Mouse (Mus musculus): ENCODE data around the gene Abcg2.
"Not testable (repeated sequence)": the region's sequence is repeated elsewhere in the genome, so short reads cannot be mapped to it uniquely, and the experiment has no call there.

The Abcg2 gene

DNA sequence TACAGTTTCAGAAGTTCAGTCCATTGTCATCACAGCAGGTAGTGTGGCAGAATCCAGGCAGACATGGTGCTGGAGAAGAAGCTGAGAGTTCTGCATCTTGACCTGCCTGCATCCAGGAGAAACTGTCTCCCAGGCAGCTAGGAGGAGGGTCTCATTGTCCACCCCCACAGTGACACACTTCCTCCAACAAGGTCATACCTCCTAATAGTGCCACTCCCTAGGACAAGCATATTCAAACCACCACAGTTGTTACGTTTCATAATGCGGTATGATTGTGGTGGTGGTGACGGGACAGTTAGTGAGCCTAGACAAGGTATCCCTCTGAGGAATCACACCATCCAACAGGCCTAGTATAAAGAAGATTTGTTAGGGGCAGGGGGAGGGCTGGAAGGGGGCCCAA, at the start of gene Abcg2:
Abcg2 (plus strand) TSS at position 301 of the 400 bp plus-strand sequence.
- DNase-seq, result not testable (repeated sequence)

DNA sequence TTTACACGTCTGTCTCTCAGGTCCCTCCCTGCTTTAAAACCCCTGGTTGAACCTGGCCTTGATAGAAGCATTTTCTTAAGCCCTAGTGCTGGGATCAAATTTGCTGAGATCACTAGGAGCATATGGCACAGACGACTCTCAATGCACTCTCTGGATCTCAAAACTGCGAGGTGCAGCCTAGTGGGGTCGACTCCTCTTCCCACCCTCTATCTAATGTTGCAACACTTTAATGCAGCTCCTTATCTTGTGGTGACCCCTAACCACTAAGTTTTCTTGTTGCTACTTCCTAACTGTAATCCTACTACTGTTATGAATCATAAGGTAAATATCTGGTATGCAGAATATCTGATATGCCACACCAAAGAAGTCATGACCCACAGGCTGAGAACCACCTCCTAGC, 44.1 kb upstream of the Abcg2 start:
- DNase-seq, result not testable (repeated sequence)

DNA sequence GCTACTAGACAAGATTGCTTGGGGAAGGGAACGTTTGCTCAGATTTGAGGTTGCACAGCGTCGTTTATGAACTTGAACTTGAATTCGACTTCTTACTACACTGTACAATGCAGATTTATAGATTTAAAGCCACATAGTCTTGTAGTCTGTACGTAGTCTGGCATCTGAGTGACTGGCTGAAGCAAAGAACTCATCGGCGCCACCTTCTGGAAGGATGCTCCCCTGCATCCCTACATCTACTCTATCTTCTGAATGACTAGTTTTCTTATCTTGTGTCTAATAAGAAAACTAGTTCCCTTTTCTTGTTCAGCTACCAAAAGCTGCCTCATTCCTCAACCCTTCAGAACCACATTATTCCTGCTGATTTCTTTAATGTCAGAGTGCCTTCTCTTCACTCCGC, 41.5 kb upstream of the Abcg2 start:
- DNase-seq, result peak; percentile 26

DNA sequence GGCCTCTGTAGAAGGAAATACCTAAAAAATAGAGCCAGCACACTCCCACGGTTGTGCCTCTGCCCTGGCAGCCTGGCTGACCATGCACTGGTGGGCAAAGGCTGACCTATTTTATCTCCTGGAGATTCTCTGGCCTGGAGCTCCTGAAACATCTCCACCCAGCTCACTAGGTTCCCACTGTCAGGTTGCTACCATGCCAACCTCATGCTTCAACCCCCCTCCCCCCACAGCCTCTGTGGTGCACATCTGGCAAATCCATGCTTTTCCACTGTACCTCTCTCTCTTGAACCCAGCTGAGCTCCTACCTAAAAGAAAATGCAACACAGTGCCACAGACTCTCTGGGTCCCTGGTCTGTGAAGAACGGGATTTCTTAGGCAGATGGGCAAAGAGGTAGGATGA, 39.4 kb upstream of the Abcg2 start:
- DNase-seq, result not testable (repeated sequence)

DNA sequence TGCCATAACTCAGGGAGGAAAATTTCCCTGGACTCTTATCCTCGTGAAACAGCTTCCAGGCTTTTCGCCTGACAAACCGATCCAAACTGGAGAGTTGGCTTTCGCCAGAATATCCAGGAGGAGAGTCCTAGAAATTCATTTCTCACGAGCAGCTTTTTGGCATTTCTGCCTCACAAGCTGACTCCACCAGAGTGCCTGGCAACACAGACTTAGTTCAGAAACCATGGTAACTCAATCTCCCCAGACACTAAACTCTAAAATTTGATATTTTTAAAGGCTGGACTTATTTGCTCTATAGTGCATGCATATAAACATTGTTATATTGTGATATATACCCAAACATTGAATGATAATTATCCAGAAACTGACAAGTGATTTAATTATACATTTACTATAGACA, 38.3 kb upstream of the Abcg2 start:
- not testable (repeated sequence) for DNase-seq

DNA sequence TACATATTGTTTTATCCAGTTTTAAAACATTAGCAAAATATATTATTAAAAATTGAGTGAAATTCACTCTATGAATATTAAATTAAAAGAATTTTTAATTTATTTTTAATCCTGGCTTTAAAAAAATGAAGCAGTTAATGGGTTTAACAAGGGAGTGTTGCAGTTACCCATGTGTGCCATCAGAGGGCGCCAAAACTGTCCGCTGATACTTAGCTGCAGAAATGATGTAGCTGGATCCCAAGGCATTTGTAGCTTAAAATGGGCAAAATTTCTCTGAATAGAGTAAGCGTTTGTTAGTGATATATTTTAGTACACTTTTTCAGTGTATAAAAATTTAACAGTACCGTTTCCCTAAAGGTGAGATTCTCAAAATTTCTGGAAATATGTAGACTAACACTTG, 37.5 kb upstream of the Abcg2 start:
- peak; percentile 47 for DNase-seq

DNA sequence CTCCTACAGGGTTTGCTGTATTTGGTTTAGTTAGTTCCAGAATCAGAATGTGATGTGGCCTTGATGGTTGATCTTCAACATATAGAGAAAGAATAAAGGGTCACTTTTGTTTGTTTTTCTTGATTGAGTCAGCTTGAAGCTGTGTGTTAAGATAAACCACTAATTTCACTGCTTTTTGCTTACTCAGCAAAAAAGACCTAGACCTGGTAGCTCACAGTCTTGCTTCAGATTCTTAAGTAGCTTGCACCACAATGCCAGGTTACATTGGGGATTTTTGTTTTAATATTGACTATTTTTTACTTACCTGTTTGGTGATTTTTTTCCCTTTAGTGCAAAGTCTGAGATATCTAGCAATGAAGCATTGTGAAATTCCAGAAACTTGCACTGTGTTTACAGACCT, 30.5 kb upstream of the Abcg2 start:
- not testable (repeated sequence) for DNase-seq

DNA sequence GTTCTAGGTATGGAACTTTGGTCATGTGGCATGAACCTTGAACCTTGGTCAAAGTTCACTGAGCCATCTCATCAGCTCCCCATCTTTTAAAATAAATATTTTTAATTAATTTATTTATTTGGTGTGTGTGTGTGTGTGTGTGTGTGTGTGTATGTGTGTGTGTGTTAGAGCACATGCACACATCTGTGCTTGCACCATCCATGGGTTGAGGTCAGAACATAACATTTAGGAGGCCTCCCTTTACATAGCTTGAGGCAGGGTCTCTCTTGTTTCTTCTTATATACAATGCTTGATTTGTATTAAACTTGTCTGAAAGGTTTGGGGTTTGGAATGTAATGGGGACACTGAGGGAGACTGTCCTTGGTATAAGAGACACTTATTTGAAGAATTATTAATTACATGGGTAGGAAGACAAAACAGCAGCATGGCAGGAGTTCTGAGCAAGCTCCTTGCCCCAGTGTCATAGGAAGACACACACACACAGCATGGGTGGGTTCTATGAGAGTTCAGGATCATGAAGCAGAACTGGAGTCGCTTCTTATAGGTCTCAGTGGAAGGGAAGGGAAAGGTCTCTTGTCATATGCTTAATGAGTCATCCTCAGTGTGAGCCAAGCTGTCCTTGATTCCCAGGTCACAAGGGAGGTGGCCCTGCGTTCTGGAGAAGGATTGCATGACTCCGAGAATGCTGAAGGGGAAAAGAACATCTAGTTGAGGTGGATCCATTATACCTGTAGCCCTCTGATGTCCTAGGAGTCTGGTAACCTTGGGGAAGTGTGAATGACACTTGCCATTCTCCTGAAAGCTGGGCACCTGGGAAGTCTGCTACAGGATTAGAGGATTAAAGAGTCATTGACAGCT, 9.9 kb downstream of the Abcg2 start:
- DNase-seq, result not testable (repeated sequence)

DNA sequence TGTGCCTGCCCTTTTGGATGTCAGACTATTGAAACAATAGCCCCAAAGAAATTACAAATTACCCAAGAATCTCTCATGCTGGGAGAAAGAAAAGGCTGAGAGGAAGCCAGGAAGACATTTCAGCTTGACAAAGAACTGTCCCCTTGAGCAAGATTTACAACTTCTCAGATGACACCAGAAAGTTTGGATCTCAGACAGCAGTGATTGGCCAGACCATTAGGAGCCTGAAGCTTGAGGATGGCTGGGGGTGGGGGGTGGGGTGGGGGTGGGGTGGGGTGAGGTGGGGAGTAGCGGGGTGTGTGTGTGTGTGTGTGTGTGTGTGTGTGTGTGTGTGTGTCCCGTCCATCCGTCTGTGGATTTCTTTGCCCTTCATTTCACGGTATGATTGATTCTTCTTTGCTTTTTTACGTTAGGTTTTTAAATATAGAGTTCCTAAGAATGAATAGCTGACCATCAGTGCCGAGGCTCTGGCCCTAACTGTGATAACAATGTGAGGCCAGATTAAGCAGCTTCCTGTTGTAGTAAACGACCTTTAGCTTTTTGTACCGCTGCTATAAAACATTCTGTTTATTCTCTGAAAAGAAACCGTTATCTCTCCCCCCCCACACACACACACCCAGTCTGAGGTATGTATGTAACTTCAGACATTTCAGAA, 11.4 kb downstream of the Abcg2 start:
- DNase-seq, result not testable (repeated sequence)

DNA sequence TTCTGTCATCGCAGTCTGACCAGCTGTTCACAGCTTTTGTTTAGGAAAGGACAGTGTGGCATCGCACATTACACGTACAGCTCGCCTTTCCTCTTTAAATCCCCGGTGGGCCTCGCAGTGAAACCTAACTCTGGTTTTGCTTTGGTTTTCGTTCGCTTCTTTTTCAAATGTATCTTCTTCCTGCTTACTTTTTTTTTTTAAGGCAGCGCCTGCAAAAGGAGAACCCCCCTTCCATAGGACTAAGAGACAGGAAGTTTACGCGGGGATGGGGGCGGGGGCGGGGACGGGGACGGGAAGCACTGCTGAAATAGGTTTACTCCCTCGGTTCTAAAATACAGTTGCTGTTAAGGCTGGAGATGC, 12.0 kb downstream of the Abcg2 start:
- DNase-seq, result peak; percentile 23

DNA sequence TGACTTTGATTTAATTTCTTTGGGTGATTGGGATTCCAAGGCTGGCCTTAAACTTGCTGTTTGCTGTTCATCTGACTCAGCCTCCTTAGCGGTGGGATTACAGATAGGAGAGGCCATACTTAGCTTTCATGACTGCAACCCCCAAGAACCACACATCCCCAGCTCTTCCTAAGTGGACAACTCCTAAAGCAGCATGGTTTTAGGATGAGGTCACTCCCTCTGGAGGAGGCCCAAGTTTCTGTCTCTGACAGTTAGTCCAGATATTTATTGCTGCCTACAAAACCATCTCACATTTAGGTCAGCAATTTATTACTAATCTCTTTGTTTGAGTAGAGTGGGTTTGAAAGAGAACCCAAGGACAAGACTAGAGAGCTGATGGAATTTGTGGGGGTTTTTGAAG, 17.8 kb downstream of the Abcg2 start:
- DNase-seq, result not testable (repeated sequence)

DNA sequence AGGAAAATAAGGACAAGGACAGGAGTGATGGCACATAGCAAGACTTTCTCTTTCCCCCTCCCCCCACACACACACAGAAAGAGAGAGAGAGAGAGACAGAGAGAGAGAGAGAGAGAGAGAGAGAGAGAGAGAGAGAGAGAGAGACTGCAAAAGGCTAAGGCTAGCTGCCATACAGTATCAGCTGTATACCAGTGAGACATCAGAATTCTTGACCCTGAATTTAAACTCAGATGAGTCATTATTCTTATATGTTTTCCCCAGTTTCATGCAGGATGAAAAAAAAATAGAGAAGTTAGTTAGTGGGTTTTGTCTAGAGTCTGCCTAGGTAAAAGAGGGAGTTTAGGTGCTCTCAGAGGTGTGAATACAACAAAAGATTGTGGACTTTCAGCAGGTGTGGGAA, 18.7 kb downstream of the Abcg2 start:
- DNase-seq, result not testable (repeated sequence)

DNA sequence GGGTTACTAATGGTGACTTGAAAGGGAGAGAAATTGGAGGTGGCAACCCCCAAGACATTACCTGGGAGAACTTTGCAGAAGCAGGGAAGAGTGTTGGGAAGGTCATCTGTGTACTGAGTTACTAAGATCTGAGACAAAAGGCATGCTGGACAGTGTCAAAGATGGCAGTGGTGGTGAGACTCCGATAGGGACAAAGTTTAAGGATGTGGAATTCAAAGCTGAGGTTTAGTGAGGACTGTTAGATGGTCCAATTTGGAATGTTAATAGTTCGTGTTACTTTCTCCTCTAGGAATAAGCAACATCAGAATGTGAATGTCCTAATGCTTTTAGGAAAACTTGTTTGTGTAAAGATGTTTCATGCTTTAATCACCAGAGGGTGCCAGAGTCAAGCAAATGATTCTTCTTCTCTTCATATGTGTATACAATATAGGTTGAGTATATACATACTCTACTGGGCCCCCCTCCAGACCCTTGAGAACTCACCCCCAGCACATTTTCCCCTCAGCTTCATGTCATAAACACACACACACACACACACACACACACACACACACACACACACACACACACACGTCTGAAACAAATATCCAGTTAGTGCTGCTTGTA, 19.3 kb downstream of the Abcg2 start:
- DNase-seq, result peak; percentile 26

DNA sequence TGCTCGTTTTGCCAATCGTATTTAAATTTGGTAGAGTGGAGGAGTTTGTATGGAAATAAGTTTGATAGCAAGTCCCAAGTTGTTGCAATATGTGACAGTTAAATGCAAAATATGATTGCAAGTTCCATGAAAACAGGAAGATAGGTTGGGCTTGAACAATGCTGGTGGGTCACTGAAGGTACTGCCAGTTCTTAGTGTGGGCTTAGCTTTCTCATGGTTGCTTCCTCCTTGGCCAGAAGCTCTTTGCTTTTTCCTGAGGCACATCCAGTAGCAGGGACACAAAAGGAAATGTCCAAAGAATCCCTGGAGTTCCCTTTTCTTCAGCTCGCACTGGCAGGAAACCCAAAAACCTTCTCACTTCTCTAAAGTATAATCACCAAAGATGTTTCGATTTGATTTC, 22.3 kb downstream of the Abcg2 start:
- DNase-seq, result no peak

DNA sequence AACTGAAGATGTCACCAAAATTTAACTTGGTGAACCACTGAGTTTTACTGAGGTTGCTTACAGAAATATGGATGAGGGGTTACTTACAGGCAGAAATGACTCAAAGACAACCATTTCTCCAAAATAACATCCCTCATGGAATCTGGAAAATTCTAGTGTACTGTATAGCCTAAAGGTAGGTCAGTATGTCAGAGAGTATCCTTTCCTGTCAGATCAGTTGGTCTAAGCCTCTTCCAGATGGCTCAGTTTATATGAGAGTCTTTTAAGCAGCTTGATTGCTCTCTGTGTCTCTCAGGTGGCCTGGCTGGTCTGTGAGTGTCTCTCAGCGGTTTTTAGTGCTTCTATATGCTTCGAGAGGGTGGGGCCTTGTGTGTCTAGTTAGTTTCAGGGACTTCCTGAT, 24.1 kb downstream of the Abcg2 start:
- DNase-seq, result no peak

DNA sequence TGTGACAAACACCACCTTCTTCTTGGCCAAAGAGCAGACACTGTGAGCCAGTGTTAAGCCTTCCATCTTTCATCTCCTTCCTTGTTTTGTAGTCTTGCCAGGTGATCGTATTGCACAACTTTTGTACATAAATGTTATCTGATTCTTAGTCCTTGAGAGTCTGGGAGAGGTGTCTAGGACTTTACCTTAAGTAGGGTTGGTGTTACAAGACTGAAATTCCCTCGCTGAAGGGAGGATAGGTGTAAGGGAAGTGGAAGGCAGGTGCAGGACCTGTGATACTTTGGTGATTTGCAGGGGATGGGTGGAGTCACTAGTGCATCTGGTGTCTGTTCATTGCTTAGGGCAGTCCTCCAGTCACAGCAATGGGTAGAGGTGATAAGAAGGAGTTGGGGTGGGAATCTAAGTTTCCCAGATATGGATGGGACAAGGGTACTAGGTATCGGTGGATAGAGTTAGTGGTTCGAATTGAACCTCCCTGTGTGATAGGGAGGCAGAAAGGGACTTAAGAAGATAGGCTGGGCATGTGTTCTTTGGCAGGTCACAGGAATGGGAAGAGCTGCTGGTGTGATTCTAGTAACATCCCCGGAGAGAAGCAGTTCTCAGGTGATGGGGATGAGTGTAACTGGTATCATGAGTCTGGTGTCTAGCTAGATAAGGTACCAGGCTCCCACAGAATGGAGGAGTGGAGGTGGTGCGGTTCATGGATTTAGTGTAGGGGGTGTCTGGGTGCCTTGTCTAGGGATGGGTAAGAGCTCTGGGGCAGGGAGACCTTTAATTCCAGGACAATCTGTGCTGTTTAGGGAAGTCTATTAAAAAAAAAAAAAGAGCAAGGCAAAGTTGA, 25.8 kb downstream of the Abcg2 start:
- no peak for DNase-seq

DNA sequence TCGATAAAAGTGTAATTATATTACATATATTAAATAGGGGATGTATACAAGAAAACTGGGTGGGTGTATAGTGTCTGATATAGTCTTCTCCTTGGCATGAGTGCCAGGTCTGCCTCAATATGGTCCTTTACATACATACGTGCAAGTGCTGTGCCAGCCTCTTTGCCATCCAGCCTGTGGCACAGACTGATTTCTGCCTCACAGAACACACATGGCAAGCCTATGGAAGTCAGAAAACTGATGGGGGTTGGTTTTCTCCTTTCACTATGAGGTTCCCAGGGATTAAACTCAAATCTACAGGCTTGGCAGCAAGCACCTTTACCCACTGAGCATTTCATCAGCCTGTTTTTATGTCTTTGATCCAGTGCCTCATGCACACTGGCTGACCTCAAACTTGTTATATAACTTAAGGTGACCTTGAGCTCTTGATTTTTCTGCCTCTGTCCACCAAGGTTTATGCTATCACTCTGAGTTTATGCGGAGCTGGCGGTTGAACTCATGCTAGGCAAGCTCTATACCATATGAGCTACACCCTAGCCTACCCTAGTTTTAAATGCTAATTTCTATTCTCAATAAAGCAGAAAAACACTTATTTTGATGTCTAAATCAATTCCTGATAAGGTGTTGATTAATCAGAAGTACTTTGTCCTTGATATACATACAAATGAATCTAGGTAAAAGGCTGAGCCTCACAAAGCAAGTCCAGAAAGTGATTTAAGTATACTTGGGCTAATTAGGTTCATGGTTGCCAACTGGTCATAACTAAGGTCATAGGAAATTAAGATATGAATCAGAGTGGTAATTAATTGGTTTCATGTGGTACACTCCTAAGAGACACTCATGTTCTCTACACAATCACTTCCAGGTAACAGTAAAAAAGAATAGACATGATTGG, 26.7 kb downstream of the Abcg2 start:
- DNase-seq, result no peak

DNA sequence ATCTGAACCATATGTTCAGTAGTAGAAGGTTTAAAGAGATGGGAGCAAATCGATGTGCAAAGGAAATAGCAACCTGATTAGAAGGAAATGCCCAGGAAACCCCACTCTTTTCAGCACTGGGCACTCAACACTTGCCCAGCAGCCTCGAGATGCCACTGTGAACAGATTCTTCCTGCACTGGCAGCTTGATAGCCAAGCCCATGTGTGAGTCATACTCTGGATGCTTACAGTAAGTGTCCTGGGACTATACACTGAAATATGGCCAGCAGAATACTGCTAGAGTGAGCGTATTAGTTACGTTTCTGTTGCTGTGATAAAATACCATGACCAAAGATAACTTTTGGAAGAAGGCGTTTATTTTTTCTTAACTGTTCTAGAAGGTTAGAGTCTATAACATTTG, 39.8 kb downstream of the Abcg2 start:
- no peak for DNase-seq

DNA sequence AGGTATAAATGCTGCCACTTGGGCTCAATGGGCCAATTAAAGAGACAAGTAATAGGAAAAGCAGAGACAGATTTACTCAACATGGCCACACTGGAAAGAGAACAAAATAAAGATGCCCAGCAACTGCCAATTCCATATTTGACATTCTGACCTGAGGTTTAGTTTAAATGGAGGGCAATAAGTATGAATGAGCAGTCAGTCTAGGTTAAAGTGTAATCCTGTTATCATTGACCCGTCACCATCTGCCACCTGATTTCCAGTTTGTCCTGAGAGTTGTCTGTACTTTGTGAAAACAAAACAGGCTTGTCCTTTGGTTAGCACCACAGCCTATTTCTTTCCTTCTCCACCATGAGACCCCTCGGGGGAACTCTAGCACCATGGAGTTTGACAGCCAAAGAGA, 44.9 kb downstream of the Abcg2 start:
- no peak for DNase-seq

DNA sequence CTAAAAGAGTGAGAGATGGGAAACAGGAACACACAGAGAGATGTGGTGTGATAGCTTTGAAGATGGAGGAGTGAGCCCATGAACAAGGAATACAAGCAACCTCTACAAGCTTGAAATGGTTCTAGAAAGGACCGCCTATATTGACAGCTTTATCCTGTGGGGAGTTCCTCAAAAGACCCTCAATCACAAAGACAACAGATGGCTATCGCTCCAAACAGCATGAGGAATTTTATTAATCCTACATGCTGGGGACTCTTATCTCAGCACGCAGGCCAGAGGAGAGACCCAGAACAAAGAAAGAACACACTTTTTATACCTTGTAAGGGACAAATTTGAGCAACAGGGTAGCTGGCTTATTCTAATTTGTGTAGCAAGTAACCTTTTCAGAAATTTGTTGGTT, 48.1 kb downstream of the Abcg2 start:
- no peak for DNase-seq

DNA sequence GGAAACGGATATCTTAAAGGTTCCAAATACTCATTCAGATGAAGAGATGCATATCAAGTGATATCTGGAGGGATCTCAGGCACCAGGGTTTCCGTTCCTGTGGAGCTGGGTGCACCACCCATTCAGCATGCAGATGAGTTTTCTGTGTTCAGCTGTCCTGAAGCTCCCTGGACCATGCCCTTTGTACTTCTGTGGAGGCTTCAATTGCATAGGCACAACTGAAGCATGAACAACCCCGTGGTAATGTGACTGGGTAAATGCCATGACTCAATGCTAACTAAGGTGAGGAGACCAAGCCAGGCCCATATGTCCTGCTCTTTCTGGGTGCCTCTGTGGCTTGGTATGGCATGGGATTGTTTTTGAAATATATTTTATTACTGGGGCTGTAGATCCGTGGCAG, 49.4 kb downstream of the Abcg2 start:
- no peak for DNase-seq

DNA sequence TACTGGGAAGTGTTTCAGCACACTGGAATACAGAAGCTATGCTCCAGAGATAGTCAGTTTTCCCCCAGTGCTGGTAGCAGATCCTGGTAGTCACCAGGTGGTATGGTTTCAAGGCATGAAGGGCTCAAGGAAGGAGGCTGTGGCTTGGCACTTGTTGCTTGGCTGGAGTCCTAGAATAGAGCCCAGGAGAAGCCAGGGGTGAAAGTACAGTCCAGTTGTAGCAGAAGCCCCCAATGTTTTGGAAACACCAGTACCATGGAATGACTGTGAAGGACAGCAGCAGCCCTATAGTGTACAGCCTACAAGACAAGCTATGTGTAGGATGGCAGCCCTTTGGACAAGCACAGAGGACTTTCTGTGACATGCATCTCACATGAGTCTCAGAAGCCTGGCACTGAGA, 54.2 kb downstream of the Abcg2 start:
- DNase-seq, result no peak

Data from right cerebral cortex, adult 18-20 months (tissue).